Mouse (Mus musculus) limb, embryonic 14.5 days (tissue): ENCODE data around the gene Cabp2. TPM values are rescaled to one million over a fixed set of nuclear protein-coding genes. Genes with fewer than 3 reads are reported as not detected.
"Not testable (repeated sequence)": the region's sequence is repeated elsewhere in the genome, so short reads cannot be mapped to it uniquely, and the experiment has no call there.

Experiments
- ATAC-seq: fragments of 200-750 bp; cut with Nextera tagmentation; 2 replicates; pipeline ENCODE4 v1.8.0; 2017; ENCODE audit warnings: low read depth, moderate number of reproducible peaks, moderate TSS enrichment; ENCODE audit not compliant: low FRiP score
- DNase-seq: peaks from one replicate; pipeline ENCODE4 v3.0.0-alpha.2; 2015; ENCODE audit warnings: low spot score
- H3K27ac ChIP-seq: fragments of 300-500 bp; sonication (generic); replicated peaks from 2 replicates; pipeline ENCODE4 v1.5.1; 2014; ENCODE audit warnings: low read depth, mild to moderate bottlenecking, low read length, moderate library complexity, mixed read lengths
- H3K27me3 ChIP-seq: fragments of 300-500 bp; sonication (generic); 2 replicates; pipeline ENCODE4 v1.6.1; 2014; ENCODE audit warnings: low read length, mixed read lengths; ENCODE audit not compliant: control insufficient read depth, insufficient read depth
- H3K36me3 ChIP-seq: fragments of 300-500 bp; sonication (generic); 2 replicates; pipeline ENCODE4 v1.6.1; 2014; ENCODE audit warnings: mild to moderate bottlenecking, low read length, moderate library complexity, mixed read lengths; ENCODE audit not compliant: control insufficient read depth, insufficient read depth
- H3K4me1 ChIP-seq: fragments of 300-500 bp; sonication (generic); 2 replicates; pipeline ENCODE4 v1.6.1; 2014; ENCODE audit warnings: antibody characterized with exemption, low read length, mixed read lengths; ENCODE audit not compliant: control insufficient read depth, insufficient read depth
- H3K4me2 ChIP-seq: fragments of 300-500 bp; sonication (generic); replicated peaks from 2 replicates; pipeline ENCODE4 v1.6.1; 2014; ENCODE audit warnings: low read depth, mild to moderate bottlenecking, low read length, moderate library complexity; ENCODE audit not compliant: severe bottlenecking
- H3K4me3 ChIP-seq: fragments of 300-500 bp; sonication (generic); replicated peaks from 2 replicates; pipeline ENCODE4 v1.5.1; 2014; ENCODE audit warnings: low read length
- H3K9ac ChIP-seq: fragments of 300-500 bp; sonication (generic); 2 replicates; pipeline ENCODE4 v1.6.1; 2014; ENCODE audit warnings: mild to moderate bottlenecking, low read depth, low read length, moderate library complexity; ENCODE audit not compliant: severe bottlenecking
- H3K9me3 ChIP-seq: fragments of 300-500 bp; sonication (generic); 2 replicates; pipeline ENCODE4 v1.6.1; 2016; ENCODE audit warnings: low read length; ENCODE audit not compliant: control insufficient read depth
- POLR2A ChIP-seq: fragments of 200-500 bp; IDR thresholded peaks from 2 replicates; pipeline ENCODE4 v1.8.0; 2012; ENCODE audit warnings: inconsistent platforms, mild to moderate bottlenecking, moderate library complexity, borderline replicate concordance; ENCODE audit not compliant: insufficient read depth, insufficient read length; ENCODE audit errors: extremely low read depth
- WGBS: fragments of 180-500 bp; shearing (Covaris S2); extraction: QIAGEN DNeasy Blood & Tissue Kit; methylation state at CpG from one replicate; pipeline ENCODE4 v1.1.7; 2014; 5-methylcytosine and 5-hydroxymethylcytosine counted together
- polyA plus RNA-seq, 2 experiments: library from polyadenylated mRNA; depleted of rRNA in 1 of 2; stranded (reverse) in 1 of 2; unstranded in 1 of 2; fragments of >200 nt; fragmentation: Nextera tagmentation in 1 of 2; extraction: Ambion mirVana in 1 of 2; gene quantifications; 2 replicates each; pipeline versions ENCODE4 v1.2.1 to v1.2.3; 2012 to 2014

Cabp2 gene
- polyA plus RNA-seq, 2 experiments = not detected

DNA sequence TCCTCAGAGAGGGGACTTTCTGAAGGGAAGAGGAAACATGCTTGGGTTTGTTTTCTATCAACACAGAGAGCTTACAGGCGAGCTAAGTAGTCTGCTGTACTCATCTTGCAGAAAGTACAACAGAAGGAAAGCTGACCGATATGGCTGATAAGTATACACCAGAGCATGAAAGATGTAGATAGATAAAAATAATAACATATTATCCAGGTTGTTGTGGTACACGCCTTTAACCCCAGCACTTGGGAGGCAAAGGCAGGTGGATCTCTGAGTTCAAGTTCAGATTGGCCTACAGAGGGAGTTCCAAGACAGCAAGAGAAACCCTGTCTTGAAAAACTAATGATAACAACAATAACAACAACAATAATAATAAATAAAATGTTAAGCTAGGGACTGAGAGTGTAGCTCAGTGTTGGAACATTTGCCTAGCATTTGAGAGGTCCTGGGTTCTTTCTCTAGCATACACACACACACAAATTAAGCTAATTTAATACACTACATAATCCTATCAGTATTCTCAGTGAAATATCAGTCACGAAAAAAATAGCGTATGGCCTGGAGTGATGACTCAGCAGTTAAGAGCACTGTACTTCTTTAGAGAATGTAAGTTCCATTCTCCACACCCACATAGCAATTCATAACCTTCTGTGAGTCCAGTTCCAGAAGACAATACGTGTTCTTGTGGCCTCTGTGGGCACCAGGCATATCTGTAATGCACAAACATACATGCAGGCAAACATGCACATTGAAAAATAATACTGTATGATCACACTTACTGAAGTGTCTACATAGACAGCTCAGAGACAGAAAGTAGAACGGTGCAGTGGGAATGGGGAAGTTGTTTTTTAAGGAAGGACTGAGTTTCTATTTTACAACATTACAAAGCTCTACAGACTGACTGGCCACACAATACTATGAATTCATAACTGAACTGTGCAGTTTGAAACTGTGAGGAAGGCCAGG lies 41.3 kb downstream of the Cabp2 start:
- DNase-seq = no peak
- Histone ChIP-seq H3K9ac (no peak overlapping the region), H3K27me3 (no peaks in the 10 kb centered on the region), H3K36me3 (peaks cover 21% of the 10 kb centered on the region), H3K27ac (no peak overlapping the region), H3K4me2 (no peak overlapping the region), H3K4me1 (peaks cover 17% of the 10 kb centered on the region), H3K4me3 (no peak overlapping the region), H3K9me3 (no peaks in the 10 kb centered on the region)
- WGBS = 85% methylated on average over 7 of the region's 7 CpGs
- ATAC-seq = no peak
- no peak for TF ChIP-seq POLR2A

- H3K4me1 ChIP-seq = peaks cover 17% of the 10 kb centered on the region
- ATAC-seq (no peak), DNase-seq (no peak)
- 68% methylated on average over 4 of the region's 4 CpGs for WGBS
- H3K9ac ChIP-seq = no peak overlapping the region; the same call in 1 of the 2 replicates
- no peak overlapping the region for H3K4me2 ChIP-seq
- peaks cover 26% of the 10 kb centered on the region for H3K36me3 ChIP-seq
- H3K9me3 ChIP-seq = no peaks in the 10 kb centered on the region
- no peaks in the 10 kb centered on the region for H3K27me3 ChIP-seq
- no peak for TF ChIP-seq POLR2A
- H3K4me3 ChIP-seq = no peak overlapping the region
- no peak overlapping the region for H3K27ac ChIP-seq
Measured at GRCm38 (mm10) chr19:4124432-4124831, 43.1 kb downstream of the Cabp2 start.

DNA sequence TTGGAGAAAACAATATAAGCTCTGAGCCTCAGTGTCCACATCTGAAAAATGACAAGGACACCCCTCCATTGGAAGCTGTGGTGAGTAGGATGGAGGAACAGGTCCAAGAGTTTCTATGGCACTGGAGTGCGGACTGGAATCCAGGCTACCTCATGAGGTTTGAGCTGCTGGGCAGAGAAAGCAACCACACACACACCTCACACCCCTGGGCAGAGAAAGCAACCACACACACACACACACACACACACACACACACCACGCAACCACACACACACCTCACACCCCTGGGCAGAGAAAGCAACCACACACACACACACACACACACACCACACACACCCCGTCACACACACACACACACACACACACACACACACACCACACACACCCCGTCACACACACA lies 43.9 kb downstream of the Cabp2 start:
- Histone ChIP-seq H3K4me1 (peaks cover 15% of the 10 kb centered on the region), H3K36me3 (peaks cover 34% of the 10 kb centered on the region), H3K9ac (peak overlapping the region; percentile 84), H3K27ac (0 out of 2 replicates have a peak overlapping the region, but pooled peaks have one; percentile 40), H3K4me2 (peak overlapping the region; percentile 52), H3K4me3 (peak overlapping the region; percentile 86)
- 8% methylated on average over 3 of the region's 4 CpGs for WGBS
- not testable (repeated sequence) for H3K27me3 ChIP-seq, H3K9me3 ChIP-seq
- peak; percentile 26 for DNase-seq
- ATAC-seq = peak; percentile 8

DNA sequence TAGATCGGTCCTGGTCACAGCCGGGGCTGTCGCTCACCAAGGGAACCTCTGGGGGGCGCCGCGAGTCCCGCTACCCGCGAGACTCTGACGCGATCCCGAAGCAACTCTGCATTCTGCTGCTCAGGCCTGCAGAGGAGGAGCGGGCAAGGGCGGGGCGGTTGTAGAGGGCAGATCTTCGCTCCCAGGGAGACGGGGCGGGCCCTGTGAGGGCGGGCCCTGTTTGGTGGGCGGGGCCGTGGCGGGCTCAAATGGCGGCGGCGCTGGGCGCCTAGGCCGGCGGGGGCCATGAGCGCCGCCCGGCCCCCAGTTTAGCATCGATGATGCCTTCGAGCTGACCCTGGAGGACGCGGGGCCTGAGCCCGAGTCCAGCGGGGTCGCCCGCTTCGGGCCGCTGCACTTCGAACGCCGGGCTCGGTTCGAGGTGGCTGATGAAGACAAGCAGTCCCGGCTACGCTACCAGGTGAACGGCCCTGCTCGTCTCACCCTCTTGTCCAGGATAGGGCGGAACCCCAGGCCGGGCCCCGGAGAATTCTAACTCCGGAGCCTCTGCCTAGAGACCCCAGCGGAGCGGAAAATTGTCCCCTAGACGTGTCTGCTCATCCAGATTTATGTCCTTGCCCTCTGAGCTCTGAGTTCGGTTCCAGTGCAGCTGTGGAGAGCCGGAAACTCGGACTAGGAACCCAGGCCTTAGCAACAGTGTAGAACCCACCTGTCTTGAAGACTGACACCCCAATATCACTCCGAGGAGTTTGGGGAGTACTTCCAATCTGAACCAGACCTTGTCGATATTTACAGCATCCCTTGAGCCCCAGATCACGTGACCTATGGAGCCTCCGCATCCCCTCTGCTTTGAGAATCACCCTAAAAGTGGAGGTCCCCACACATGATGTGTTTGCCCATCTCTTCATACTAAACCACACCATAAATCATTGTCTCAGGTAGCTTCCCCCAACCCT lies 44.6 kb downstream of the Cabp2 start, which contains the start of gene Aip:
TSS of gene Aip (minus strand) at position 118 of the 956 bp plus-strand sequence.
- Histone ChIP-seq H3K4me3 (peak within 1 kb of the TSS; percentile 86), H3K9me3 (no peaks in the 10 kb centered on the region), H3K4me1 (peaks cover 8% of the 10 kb centered on the region), H3K9ac (peak within 1 kb of the TSS; percentile 84), H3K36me3 (peaks cover 39% of the 10 kb centered on the region), H3K27ac (0 out of 2 replicates have a peak within 1 kb of the TSS, but pooled peaks have one; percentile 40), H3K4me2 (peak within 1 kb of the TSS; percentile 75), H3K27me3 (no peaks in the 10 kb centered on the region)
- ATAC-seq = peak; percentile 93
- peak; percentile 74; the same call in 1 of the 2 replicates for TF ChIP-seq POLR2A
- DNase-seq = peak; percentile 99
- WGBS = 1% methylated on average over 55 of the region's 64 CpGs
